Mouse (Mus musculus): ENCODE results near the gene Gm16223. TPM values are rescaled to one million over a fixed set of nuclear protein-coding genes. Genes with fewer than 3 reads are reported as not detected.

The Gm16223 gene
- under 1 TPM in 1 of 2 experiments, not detected in 1; 0.10 TPM for total RNA-seq (2021)
- not detected in 2 replicates for polyA plus RNA-seq (2012; rRNA removed)
- long read RNA-seq: 0 reads

- DNase-seq: peak; percentile 15
Observed at GRCm38 (mm10) chr5:42067476-42068187, at the start of gene Gm16223. TSS of gene Gm16223 (plus strand) at chr5:42067960.

DNA sequence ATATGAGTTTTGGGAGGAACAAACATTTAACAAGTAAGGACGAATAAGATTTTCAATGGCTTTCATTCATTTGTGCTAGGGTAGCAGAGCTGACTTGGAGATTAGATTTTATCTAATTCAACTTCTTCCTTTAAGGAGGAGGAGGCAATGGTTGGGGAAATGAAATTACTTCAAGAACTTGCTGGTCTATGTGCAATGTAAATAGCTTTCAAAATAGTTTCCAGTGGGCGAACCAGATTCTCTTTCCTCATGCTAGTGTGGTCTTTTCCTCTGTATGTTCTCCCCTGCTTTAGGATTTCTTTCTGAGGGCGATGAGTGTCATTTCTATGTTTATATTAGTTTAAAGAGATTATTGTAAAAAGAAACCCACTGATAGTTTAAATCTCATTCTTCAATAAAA, 45.7 kb upstream of the Gm16223 start:
- no peak for DNase-seq

DNA sequence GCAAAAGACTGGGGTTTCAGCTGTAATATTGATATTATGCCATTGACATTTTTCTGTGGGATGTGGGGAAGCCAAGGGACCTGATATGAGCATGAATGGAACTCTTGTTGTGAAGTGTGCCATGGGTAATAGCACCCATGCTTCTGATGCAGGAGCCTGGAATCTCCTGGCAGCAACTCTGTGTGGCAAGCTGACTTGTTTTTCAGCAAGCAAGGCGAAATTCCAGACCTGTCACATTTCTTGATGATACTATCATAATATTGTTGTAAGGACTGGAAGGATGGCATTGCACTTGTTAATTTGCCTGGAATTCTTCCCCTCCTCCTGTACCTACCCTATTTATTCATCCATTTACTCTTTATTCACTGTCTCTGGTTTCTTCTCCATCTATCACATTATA, 44.2 kb upstream of the Gm16223 start:
- DNase-seq: no peak

DNA sequence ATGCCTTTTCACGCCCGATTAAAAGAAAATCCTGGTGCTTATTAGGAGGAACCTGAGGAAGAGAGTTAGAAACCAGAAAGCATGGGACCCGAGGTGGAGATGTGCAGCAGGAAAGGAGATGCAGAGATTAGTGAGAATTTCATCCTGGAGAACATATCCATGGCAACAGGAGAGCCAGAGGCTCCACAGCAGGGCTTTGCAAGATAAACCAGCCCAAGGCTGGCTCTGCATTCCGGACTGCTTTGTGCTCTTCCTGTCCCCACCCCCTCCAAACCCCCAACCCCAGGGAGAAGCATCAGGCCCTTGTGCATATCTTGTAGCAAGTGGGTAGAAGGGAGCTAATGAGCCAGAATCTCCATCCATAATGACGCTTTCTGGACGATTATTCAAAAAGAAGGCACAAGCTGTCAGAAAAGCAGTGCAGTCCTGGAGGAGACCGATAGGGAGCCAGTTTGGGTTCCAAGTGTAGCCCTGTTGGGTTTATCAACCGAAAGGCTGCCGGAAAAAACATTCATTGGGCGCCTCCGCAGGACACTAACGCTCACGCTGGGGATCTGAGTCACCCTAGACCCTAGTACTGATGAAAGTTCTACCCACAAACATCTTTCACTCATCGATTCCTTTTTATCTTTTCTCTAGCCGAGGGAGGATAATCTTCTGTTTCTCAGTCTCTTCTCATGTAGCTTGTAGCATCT, 31.2 kb upstream of the Gm16223 start:
- no peak for DNase-seq

DNA sequence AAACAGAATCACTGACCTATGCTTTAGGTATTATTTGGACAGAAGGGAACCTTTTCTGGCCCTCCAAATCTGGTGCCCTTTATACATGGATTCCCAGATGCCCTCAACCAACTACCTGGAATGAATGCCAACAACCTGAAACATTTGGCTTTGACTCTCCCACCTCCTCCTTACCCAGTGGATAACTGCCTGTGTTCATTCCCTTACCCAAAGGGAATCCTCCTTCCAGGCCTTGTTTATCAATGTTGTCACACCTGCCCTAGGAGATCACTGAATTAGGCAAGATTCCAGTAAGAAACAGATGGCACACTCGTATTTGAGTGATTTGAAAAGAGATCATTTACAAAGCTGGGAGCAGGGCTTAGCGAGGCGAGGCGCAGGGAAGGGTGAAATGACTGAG, 13.1 kb upstream of the Gm16223 start:
- DNase-seq: no peak

DNA sequence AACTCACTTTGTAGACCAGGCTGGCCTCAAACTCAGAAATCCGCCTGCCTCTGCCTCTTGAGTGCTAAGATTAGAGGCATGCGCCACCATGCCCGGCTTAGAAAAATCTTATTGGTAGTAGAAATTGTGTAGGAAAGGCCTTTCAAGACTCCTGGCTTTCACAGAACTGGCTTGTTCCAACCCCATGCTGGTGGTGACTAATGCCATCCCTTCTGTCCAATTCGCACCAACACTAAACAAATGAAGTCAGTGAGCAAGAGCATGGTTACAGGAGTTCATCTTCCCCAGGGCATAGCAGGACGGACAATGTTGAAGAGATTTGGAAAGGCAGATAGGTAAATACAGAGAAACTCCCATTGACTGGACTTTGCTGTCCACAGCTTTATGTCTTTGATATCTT, 12.6 kb upstream of the Gm16223 start:
- no peak for DNase-seq

- no peak for DNase-seq
Observed at GRCm38 (mm10) chr5:42065090-42065489, 2.7 kb upstream of the Gm16223 start.

- DNase-seq: no peak
Observed at GRCm38 (mm10) chr5:42067075-42067474, 685 bp upstream of the Gm16223 start.

DNA sequence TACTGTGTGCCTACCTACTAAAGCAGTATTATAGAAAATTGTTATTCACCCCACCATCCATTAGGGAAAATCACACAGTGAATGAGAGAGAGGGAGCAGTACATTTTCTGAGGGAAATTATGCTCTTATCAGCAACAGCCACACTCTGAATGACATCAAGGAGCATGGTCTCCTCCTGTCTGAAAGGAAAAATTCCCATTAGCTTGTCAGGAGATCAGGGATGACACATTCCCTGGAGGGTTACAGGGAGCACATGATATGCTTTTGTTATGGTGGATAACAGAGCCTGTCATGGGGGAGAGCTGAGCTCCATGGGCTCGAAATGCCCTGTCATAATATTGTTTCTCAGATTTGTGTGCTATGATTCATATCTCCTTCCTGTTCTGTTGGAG, 424 bp downstream of the Gm16223 start:
- no peak for DNase-seq

DNA sequence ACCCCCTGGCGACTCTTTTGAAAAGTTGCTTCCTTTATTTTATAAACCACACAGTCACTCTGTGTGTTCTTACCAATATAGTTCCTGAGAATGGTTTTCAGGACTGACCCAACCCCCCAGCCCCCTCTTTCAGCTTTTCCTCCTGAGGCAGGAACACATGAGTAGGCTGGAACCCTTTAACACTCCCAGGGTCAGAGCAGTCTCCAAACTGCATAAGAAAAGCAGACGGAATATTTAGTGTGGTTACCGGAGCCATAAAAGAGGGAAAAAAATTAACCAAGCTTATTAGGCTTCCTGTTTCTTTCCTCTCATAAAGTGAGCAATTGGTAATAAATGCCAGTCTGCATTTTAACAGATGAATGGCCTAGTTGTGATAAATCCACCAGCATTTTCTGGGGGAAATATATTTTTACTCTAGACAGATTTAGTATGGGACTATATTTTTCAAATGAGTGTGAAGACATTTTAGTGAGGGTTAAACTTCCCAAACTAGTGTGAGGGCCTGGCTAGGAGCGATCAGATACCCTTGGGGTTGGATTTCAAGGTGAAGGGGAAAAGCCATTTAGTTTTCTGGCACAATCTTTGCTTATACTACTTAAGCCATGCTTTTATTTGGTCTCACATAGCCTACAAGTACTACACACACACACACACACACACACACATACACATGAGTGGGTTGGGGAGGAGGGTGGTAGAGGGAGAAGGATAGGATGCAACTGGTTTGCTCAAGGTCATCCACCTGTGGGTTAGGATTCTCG, 49.0 kb downstream of the Gm16223 start:
- DNase-seq: no peak

DNA sequence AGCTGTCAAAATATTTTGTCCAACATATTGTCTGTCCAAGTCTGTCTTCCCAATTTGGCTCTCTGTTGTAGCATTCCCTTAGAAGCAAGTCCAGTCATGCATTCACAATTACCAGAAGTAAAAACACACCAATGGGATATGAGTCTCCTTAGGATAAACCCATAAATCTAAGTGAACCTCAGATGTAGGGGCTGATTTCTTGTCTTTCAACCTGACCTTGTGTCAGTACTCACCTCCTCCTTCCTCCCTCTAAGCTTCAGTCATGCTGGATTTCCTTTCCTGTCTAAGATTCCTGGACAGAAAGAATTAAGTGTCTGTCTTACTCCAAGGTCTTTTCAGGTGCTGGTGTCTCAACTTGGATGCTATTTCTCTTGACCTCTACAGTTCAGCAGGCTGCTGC, 57.8 kb downstream of the Gm16223 start:
- no peak for DNase-seq

GRCm38 (mm10) chr5:42155626-42156025, 87.9 kb downstream of the Gm16223 start:
- peak; percentile 33 for DNase-seq

GRCm38 (mm10) chr5:42164731-42165130, 97.0 kb downstream of the Gm16223 start:
- DNase-seq: no peak

DNA sequence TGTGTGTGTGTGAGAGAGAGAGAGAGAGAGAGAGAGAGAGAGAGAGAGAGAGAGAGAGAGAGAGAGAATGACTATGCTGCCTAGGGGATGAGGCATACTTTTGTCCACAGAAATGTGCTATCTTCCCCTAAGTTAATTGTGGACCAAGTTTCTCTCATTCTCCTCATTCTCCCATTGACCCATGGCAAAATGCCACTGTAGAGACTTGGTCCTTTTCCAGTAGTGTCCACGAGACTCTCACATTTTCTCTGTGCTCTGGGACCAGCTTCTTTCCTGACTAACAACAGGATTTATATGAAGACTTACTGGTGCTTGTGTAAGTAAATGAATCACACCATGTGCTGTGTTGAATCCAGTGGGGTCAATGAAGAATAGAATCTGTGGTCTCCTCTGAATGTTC, 98.6 kb downstream of the Gm16223 start:
- DNase-seq: no peak

- peak; percentile 28 for DNase-seq
Observed at GRCm38 (mm10) chr5:42168071-42168470, 100.3 kb downstream of the Gm16223 start.

DNA sequence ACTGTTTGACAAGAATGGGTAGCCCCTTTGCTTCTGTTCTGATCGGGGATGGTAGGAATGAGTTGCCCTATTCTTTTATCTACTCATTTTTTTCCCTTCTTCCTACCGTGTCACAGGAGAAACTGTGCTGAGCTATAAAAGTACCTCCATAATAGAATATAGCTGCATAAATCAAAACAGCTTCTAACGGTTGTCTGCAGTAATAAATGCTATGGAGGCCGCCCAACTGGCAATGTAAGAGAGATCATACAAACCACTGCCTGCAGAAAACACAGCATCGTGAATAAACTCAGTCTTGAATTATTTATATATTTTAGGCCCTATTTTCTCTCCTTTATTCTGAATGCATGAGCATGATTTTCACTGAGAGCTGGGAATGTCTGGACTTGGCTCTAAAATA, 101.0 kb downstream of the Gm16223 start:
- DNase-seq: no peak

DNA sequence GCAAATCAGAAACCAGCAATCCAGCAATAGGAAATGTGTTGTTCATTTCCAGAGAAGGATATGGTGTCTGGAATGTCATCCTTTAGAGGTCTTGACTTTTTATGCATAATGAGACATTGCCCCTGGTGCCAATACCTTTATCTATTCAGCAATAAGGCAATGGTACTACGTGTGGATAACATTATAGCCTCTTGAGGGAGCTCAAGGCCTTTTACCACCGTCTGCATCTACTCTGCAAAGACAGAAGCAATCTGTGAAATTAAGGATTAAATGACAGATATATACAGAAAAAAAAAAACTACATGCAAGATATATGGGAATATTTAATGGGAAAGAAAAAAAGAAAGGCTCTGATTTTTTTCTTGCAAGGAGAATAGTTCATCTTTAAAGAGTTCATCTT, 106.3 kb downstream of the Gm16223 start:
- DNase-seq: no peak

DNA sequence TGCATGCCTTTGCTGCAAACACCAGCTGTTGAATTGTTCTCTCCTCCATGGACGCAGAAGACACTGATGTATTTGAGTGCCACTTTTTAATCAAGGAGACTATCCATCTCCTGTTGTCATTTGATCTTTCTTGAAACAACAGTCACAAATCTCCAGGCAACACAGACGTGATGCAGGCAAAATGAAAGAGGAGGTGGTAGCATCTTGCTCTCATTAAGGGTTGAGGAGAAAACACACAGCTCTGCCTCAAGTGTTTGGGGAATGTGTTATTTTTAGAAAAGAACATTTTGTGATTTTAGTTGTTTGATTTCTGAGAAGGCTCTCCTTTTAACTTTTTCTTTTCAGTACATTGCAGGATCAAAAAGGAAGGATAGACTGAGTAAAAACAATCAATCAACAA, 107.7 kb downstream of the Gm16223 start:
- no peak for DNase-seq

DNA sequence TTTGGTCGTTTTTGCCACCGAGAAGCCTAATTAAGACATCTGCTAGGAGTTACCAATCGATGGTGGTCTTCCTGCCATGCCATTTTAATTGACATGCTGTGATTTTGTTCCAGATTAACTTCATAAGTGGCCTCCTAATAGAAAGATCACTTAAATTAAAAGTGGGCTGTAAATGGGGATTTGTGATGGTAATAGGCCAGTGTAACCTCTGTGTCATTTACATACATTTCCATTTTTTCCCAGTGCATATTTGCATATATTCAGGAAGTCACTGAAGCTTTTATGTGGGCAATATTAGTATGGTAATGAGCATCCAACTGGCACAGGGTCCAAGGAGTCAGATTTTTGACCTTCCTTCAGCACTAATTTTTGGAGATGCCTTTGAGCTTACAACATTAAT, 130.7 kb downstream of the Gm16223 start:
- DNase-seq: no peak

GRCm38 (mm10) chr5:42207456-42208122, 139.8 kb downstream of the Gm16223 start:
- no peak for DNase-seq

GRCm38 (mm10) chr5:42211554-42212338, 144.0 kb downstream of the Gm16223 start:
- no peak for DNase-seq

- no peak for DNase-seq
Observed at GRCm38 (mm10) chr5:42212353-42212752, 144.6 kb downstream of the Gm16223 start.

Measured in adrenal gland, adult 2 months (tissue).